In genomic region chr6:53120385-53120784, GRCm38 (mm10) we compare ENCODE assay signal across 28 mouse cellular contexts. TPM values are rescaled to one million over a fixed set of nuclear protein-coding genes. Genes with fewer than 3 reads are reported as not detected.
"Had no signal": no experiment of that assay in that cellular context is flagged by ENCODE, and none has a peak within 500 bp of the region (broad histone marks: within the 10 kb centered on the region; RNA-seq: fewer than 3 reads in every experiment).

No protein-coding gene starts in this region.

- DNase-seq: cerebellum, adult 9-11 months; cerebellum, postnatal 10 days; cerebellum, postnatal 14 days; cerebellum, postnatal 25 days; cerebellum, postnatal 36 days; embryo, embryonic 11 days; forebrain, postnatal 0 days; gastrocnemius, adult 2 months; gastrocnemius, postnatal 10 days; gastrocnemius, postnatal 14 days; gastrocnemius, postnatal 25 days; gastrocnemius, postnatal 36 days; heart, adult 2 months had no signal

- H3K36me3 ChIP-seq: embryonic facial prominence, embryonic 10.5 days; embryonic facial prominence, embryonic 12.5 days; embryonic facial prominence, embryonic 13.5 days; embryonic facial prominence, embryonic 15.5 days; forebrain, embryonic 10.5 days; forebrain, embryonic 12.5 days; forebrain, embryonic 15.5 days; heart, embryonic 10.5 days had no signal

- H3K4me3 ChIP-seq: embryonic facial prominence, embryonic 10.5 days; embryonic facial prominence, embryonic 12.5 days; embryonic facial prominence, embryonic 13.5 days; embryonic facial prominence, embryonic 15.5 days; erythroblast, embryonic 14.5 days; forebrain, embryonic 10.5 days; forebrain, embryonic 12.5 days; forebrain, embryonic 13.5 days; forebrain, embryonic 15.5 days; gastrocnemius, adult 2 months; heart, adult 2 months; heart, embryonic 10.5 days had no signal

- H3K27me3 ChIP-seq: embryonic facial prominence, embryonic 12.5 days; embryonic facial prominence, embryonic 13.5 days; embryonic facial prominence, embryonic 15.5 days; forebrain, embryonic 12.5 days; forebrain, embryonic 13.5 days; forebrain, embryonic 15.5 days had no signal

- H3K4me2 ChIP-seq: embryonic facial prominence, embryonic 12.5 days; embryonic facial prominence, embryonic 13.5 days; embryonic facial prominence, embryonic 15.5 days; forebrain, embryonic 12.5 days; forebrain, embryonic 13.5 days; forebrain, embryonic 15.5 days; heart, embryonic 11.5 days had no signal

- ATAC-seq: forebrain, embryonic 13.5 days; forebrain, embryonic 14.5 days; forebrain, embryonic 15.5 days; forebrain, embryonic 16.5 days; forebrain, postnatal 0 days had no signal

- H3K4me1 ChIP-seq: embryonic facial prominence, embryonic 12.5 days; embryonic facial prominence, embryonic 13.5 days; embryonic facial prominence, embryonic 15.5 days; forebrain, embryonic 13.5 days; forebrain, embryonic 15.5 days had no signal

- H3K27ac ChIP-seq: embryonic facial prominence, embryonic 10.5 days; embryonic facial prominence, embryonic 12.5 days; embryonic facial prominence, embryonic 13.5 days; embryonic facial prominence, embryonic 15.5 days; forebrain, embryonic 10.5 days; forebrain, embryonic 12.5 days; forebrain, embryonic 13.5 days; forebrain, embryonic 15.5 days; gastrocnemius, adult 2 months; heart, adult 2 months; heart, embryonic 10.5 days had no signal

- H3K9ac ChIP-seq: embryonic facial prominence, embryonic 12.5 days; embryonic facial prominence, embryonic 13.5 days; embryonic facial prominence, embryonic 15.5 days; forebrain, embryonic 12.5 days; forebrain, embryonic 13.5 days; forebrain, embryonic 15.5 days; forebrain, postnatal 0 days had no signal

- H3K9me3 ChIP-seq: embryonic facial prominence, embryonic 10.5 days; embryonic facial prominence, embryonic 12.5 days; embryonic facial prominence, embryonic 13.5 days; embryonic facial prominence, embryonic 15.5 days; forebrain, embryonic 10.5 days; forebrain, embryonic 12.5 days; forebrain, embryonic 13.5 days; forebrain, embryonic 15.5 days; heart, embryonic 10.5 days had no signal

RNA-seq across cellular contexts. Expression of gene Jazf1, which starts 52.0 kb away (rescaled TPM):
- total RNA-seq: common myeloid progenitor, adult 5-6 weeks; granulocyte monocyte progenitor cell, adult 5-6 weeks had no signal
- polyA plus RNA-seq: erythroblast, embryonic 14.5 days had no signal
